8 mouse cellular contexts compared by ENCODE assay signal in the genomic region with DNA sequence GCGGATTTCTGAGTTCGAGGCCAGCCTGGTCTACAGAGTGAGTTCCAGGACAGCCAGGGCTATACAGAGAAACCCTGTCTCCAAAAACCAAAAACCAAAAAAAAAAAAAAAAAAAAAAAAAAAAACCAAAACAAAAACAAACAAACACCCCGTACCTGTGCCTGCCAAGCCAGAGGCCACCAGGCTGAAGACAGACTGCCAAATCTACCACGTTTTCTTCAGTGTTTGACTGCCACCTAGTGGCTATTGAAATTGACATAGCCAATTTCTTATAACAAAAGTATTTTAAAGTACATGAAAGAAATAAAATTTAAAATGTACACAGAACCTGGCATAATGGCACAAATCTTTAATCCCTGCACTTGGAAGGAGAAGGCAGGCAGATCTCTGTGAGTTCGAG. TPM values are rescaled to one million over a fixed set of nuclear protein-coding genes. Genes with fewer than 3 reads are reported as not detected.
DNase-seq lines count a peak whose midpoint lies in the region; TF ChIP-seq lines count a peak whose summit lies in the region.
"Not testable (repeated sequence)": the region's sequence is repeated elsewhere in the genome, so short reads cannot be mapped to it uniquely, and the experiment has no call there.

No protein-coding gene starts in this region.

- not testable (repeated sequence) for H3K9ac ChIP-seq in ES-Bruce4 (ENCODE audit: low read depth, poor library complexity, severe bottlenecking); liver, adult 2 months (ENCODE audit: low read depth, low read length)

- H3K27ac ChIP-seq in ES-Bruce4 (ENCODE audit: insufficient read depth, low read length); bone marrow macrophage, adult 2 months (ENCODE audit: insufficient read depth, low read depth, low read length); liver, adult 2 months (replicated peaks; ENCODE audit: insufficient read depth, low read depth, low read length): not testable (repeated sequence)

- H3K36me3 ChIP-seq in ES-Bruce4 (ENCODE audit: control insufficient read depth, insufficient read depth, low read length, poor library complexity, severe bottlenecking); liver, adult 2 months (ENCODE audit: control insufficient read depth, insufficient read depth, low read length): not testable (repeated sequence)

- not testable (repeated sequence) for H3K9me3 ChIP-seq in ES-Bruce4 (replicated peaks; ENCODE audit: control insufficient read depth, insufficient read depth, low read length, poor library complexity, severe bottlenecking)

- H3K4me1 ChIP-seq in ES-Bruce4 (ENCODE audit: control insufficient read depth, insufficient read depth, low read length); bone marrow macrophage, adult 2 months (ENCODE audit: control insufficient read depth, insufficient read depth, low read length); liver, adult 2 months (ENCODE audit: control insufficient read depth, insufficient read depth, low read length): not testable (repeated sequence)

- peak; percentile 34 for TF ChIP-seq CTCF in ES-Bruce4 (IDR thresholded peaks at IDR 0.05; ENCODE audit: low read depth, low read length)
- TF ChIP-seq CTCF in bone marrow macrophage, adult 2 months (IDR thresholded peaks at IDR 0.05; ENCODE audit: low read depth, low read length), result peak; percentile 45
- peak; percentile 51 for TF ChIP-seq CTCF in liver, adult 2 months (IDR thresholded peaks at IDR 0.05; ENCODE audit: low read depth, low read length)

- not testable (repeated sequence) for TF ChIP-seq EP300 in ES-Bruce4 (IDR thresholded peaks at IDR 0.05; ENCODE audit: insufficient read depth, low read depth, low read length)

- WGBS in liver, adult 2 months, result 44% methylated on average over 5 of the region's 5 CpGs

- TF ChIP-seq POLR2A in ES-Bruce4 (IDR thresholded peaks at IDR 0.05; ENCODE audit: insufficient read depth, low read length); bone marrow macrophage, adult 2 months (IDR thresholded peaks at IDR 0.05; ENCODE audit: borderline replicate concordance, low read depth, low read length); liver, adult 2 months (IDR thresholded peaks at IDR 0.05; ENCODE audit: extremely low read depth, insufficient read depth, low read length): not testable (repeated sequence)

- H3K27me3 ChIP-seq in ES-Bruce4 (ENCODE audit: control insufficient read depth, insufficient read depth, low read length, poor library complexity, severe bottlenecking); liver, adult 2 months (ENCODE audit: control insufficient read depth, insufficient read depth, low read length): not testable (repeated sequence)

- H3K79me2 ChIP-seq in liver, adult 2 months (ENCODE audit: control insufficient read depth, insufficient read depth, low read length), result not testable (repeated sequence)

- not testable (repeated sequence) for H3K4me3 ChIP-seq in ES-Bruce4 (ENCODE audit: low read depth, low read length); bone marrow macrophage, adult 2 months (ENCODE audit: insufficient read depth, low read length); liver, adult 2 months (ENCODE audit: insufficient read depth, low read depth, low read length)

- peak; percentile 82 for DNase-seq in embryo, embryonic 10 days (ENCODE audit: low spot score)
- peak; percentile 92 for DNase-seq in heart, adult 11 months
- peak; percentile 74 for DNase-seq in kidney, adult 9 months
- DNase-seq in liver, adult 2 months (ENCODE audit: extremely low read depth, low read depth, low spot score), result peak; percentile 72
- peak; percentile 74 for DNase-seq in naive thymus-derived CD4-positive, alpha-beta T cell, adult 2 months (ENCODE audit: low read depth)
- peak; percentile 10 for DNase-seq in testis, postnatal 14 days (ENCODE audit: low spot score)

RNA-seq across cellular contexts. Expression of a gene that starts 36.8 kb away (rescaled TPM):
- 3.1 and 3.3 TPM in 2 replicates for polyA plus RNA-seq in ES-Bruce4 (2011; ENCODE audit: insufficient read depth, insufficient read length, low read depth, missing spikeins)
- polyA plus RNA-seq in bone marrow macrophage, adult 2 months (2012; ENCODE audit: insufficient read depth, insufficient read length, missing spikeins), result 0.49 and 1.3 TPM in 2 replicates
- total RNA-seq in liver, adult 2 months (2014; rRNA removed), result under 0.01 and 0.20 TPM in 2 replicates
- polyA plus RNA-seq in liver, adult 2 months (2012; rRNA removed), result 0.07 and 0.24 TPM in 2 replicates

RNA-seq across cellular contexts. Expression of a gene that starts 57.1 kb away (rescaled TPM):
- 40.3 and 44.1 TPM in 2 replicates for polyA plus RNA-seq in ES-Bruce4 (2011; ENCODE audit: insufficient read depth, insufficient read length, low read depth, missing spikeins)
- polyA plus RNA-seq in bone marrow macrophage, adult 2 months (2012; ENCODE audit: insufficient read depth, insufficient read length, missing spikeins), result 51.5 and 61.1 TPM in 2 replicates
- total RNA-seq in liver, adult 2 months (2014; rRNA removed), result 50.3 and 56.6 TPM in 2 replicates
- polyA plus RNA-seq in liver, adult 2 months (2012; rRNA removed), result 58.8 and 61.2 TPM in 2 replicates

Comparison
In these comparisons a context has a peak if more than half of its experiments do, and no peak if none do; other contexts are left out.
1. DNase-seq: peak in every context shown above with its lines; median percentile 92 in heart, adult 11 months; 82 in embryo, embryonic 10 days; 74 in kidney, adult 9 months; 74 in naive thymus-derived CD4-positive, alpha-beta T cell, adult 2 months; 72 in liver, adult 2 months; 10 in testis, postnatal 14 days.